Mouse (Mus musculus): Measurements from ENCODE around the gene Gucy2e.

The Gucy2e gene

DNA sequence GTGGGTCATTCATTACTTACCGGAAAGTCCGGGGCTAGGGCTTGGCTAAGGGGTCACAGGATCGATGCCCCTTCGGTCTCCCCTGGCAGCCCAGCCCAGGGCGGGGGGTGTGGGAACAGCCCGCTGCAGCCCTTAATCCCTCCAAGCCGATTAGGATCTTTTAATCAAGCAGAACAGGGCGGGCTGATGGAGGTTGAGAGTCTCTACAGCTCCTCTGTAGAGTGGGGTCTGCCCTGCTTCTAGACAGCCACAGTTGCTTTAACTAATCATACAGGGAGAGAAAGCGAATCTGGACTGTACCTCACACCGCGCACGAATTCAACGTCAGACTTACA, at the start of gene Gucy2e:
TSS of gene Gucy2e (minus strand) at position 111 of the 335 bp plus-strand sequence.
- no peak for DNase-seq

GRCm38 (mm10) chr11:69277267-69277666, 40.4 kb upstream of the Gucy2e start:
- no peak for DNase-seq

DNA sequence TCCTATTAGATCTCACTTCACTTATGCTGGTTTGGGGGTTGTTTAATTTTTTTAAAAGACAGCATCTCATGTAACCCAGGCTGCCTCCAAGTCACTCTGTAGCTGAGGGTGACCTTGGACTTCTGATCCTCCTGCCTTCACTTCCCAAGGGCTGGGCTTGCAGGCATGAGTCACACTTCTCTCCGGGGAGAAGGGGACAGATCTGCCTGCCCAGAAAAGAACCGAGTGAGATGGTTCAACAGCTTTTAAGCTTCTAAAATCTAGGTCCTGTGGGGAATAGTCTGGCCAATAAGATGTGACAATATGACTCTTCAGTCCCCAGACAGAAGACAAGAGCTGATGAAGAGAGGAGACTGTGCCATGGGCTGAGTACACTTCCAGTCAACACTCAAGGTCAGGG, 39.2 kb upstream of the Gucy2e start:
- no peak for DNase-seq

GRCm38 (mm10) chr11:69275650-69276049, 38.8 kb upstream of the Gucy2e start:
- peak; percentile 27 for DNase-seq

- DNase-seq: peak; percentile 80
Observed at GRCm38 (mm10) chr11:69272122-69272740, 35.4 kb upstream of the Gucy2e start.

- DNase-seq: peak; percentile 75
Observed at GRCm38 (mm10) chr11:69269575-69269974, 32.7 kb upstream of the Gucy2e start.

GRCm38 (mm10) chr11:69268100-69268499, 31.3 kb upstream of the Gucy2e start:
- DNase-seq: no peak

DNA sequence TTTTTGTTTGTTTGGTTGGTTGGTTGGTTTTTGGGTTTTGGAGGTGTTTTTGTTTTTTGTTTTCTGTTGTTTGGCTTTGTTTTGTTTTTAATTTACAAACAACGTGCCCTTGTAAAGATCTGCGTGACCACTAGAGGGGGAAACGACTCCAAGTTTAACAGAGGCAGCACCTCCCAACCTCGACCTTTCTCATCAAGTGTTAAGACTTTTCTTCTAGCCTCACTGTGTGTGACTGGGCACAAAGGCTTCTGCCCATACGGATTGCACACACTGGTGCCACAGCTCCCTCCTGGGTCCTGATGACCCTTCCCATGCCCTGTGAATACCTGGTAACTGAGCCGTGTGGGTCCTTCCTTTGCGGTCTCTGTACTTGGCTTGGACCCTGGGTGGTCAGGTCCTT, 30.5 kb upstream of the Gucy2e start:
- DNase-seq: peak; percentile 10

GRCm38 (mm10) chr11:69266253-69266652, 29.4 kb upstream of the Gucy2e start:
- DNase-seq: peak; percentile 85

DNA sequence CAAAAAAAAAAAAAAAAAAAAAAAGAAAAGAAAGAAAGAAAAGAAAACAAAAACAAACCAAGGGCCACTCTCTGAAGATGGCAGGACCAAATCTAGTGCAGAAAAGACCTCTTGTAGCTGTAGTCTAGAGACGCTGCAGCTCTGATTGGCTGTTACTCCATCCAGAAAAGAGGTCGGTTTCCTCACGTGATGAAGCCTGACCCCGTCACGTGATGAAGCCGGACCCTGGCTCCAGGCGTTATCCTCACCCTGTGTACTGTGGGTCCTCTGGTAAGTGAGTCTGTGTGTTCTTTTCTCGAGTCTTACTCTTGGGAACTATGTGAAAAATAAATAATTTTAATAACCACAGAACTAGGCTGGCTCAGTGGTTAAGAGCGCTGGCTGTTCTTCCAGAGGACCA, 28.6 kb upstream of the Gucy2e start:
- no peak for DNase-seq

DNA sequence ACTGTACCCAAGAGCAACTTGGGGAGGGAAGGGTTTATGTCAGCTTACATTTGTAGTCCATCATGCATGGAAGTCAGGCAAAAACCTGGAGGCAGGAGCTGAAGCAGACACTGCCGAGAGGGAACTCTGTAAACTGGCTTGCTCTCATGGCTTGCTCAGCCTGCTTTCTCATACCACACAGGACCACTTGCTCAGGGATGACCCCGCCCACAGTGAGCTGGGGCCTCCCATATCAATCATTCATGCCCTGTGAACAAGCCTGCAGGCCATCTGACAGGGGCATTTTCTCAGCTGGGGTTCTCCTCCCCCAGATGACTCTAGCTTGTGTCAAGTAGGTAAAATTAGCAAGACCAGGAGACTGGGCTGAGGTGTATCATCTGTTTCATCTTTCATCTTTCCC, 27.4 kb upstream of the Gucy2e start:
- no peak for DNase-seq

DNA sequence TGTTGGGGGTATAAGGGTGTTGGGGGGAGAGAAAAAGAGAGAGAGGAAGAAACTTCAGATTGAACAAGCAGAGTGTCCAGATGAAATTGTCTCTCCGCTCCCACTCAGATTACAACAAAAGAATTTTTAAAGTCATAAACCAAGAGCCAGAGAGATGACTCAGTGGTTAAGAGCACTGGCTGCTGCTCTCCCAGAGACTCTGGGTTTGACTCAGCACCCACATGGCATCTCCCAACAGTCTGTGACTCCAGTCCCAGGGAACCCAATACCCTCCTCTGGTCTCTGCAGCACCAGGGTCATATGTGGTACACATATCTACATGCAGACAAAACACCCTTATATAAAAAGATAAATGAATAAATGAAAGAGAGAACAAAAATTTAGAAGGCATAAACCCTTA, 23.3 kb upstream of the Gucy2e start:
- DNase-seq: no peak

- DNase-seq: peak; percentile 67
Observed at GRCm38 (mm10) chr11:69258287-69258686, 21.5 kb upstream of the Gucy2e start.

GRCm38 (mm10) chr11:69257807-69258206, 21.0 kb upstream of the Gucy2e start:
- DNase-seq: no peak

DNA sequence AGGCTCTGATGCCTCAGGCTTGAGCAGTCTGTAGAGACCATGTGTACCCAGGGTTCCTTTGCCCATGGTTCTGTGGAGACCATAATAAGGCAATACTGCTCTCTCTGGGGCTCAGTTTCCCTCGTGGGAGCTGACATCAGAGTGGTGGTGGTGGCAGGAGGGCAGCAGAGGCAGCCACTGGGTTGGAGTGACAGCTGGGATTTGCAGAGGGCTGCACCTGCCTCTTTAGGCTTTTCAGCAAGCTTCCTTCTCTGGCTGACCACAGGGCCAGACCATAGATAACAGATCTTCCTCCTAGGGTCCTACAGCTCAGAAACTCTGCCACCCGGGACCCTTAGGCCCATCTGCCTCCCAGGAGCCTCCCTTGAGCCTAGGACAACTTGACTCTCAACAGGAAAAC, 20.2 kb upstream of the Gucy2e start:
- DNase-seq: no peak

DNA sequence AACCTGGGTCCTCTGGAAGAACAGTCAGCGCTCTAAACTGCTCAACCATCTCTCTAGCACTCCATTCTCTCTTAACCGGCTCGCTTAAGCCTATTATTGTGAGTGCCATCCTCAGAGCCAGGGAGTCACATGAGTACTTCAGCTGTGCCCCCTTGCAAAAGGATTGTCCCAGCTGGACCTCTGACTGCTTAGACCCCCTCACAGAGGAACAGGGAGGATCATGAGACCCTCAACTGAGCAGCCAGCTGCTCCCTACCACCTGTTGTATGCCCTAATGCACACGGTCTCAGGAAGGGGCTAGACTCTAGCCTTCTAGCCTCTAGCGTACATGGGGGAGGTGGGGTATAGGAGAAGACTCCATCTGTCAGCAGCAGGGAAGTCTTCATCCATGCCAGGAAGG, 18.0 kb upstream of the Gucy2e start:
- DNase-seq: no peak

DNA sequence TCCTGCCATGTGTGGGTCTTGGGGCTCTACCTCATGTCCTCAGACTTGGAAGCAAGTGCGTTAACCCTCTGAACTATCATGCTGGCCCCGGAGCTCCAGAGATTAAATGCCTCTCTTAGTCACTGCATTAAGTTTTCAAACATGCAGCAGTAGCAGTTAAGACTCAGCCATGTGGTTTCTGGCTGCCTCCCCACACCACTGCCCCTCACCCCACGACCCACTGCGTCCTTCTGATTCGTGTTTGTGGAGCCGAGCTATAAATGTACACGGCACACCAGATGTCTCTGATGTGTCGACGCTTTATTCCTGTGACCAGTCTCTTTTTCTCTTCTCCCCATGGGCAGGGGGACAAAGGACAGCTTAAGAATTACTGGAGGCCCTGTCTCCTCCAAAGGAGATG, 16.3 kb upstream of the Gucy2e start:
- no peak for DNase-seq

- DNase-seq: no peak
Observed at GRCm38 (mm10) chr11:69251953-69252352, 15.1 kb upstream of the Gucy2e start.

GRCm38 (mm10) chr11:69251135-69251842, 14.5 kb upstream of the Gucy2e start:
- peak; percentile 32 for DNase-seq

DNA sequence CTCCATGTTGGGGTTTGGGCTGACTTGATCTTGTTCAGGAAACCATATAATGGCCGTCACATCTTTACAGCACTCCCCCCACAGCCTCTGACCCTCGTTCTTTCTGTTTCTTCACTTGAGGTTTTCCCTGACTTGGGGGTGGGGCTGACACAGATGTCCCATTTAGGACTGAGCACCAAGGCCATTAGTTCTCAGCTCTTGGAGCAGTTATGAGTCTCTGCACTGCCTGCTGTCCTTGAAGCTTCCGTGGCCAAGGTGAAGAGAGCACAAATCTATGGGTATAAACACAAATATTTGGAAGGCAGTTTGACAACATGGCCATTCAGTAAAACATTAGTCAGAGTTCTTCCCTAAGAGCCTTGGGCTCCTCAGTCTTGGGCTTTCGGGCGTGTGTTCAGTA, 13.3 kb upstream of the Gucy2e start:
- DNase-seq: no peak

DNA sequence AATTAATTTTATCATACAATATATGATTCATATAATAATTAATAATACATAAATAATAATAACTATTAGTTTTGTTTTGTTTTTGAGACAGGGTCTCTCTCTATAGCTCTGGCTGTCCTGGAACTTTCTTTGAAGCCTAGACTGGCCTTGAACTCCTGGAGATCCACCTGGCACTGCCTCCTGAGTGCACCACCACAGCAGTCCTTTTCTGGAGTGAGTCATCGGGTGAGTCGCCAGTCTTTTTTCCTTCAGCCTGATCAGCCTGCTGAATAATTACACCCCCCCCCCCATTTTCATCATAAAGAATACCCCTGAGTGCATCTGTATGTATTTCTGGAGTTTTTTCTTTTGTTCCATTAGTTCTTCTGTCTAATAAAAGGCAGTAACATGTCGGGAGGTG, 12.3 kb upstream of the Gucy2e start:
- no peak for DNase-seq

DNA sequence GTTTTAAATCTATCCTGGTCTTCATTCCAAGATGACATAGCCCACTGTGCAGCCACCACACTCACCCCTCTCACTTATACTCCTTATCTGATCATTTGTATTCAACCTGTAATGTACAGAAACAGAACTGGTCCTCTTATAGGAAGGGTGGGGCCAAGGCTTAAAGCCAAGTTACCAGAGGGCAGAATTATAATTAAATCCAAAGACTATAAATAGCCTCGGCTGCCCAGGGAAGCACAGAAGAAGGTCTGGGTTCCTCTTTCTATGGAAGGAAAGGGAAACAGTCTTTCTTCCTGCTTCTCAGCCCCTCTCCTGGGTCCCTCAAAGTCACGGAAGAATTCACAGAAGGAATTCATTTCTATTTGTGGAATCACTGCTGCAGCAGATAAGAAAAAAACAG, 8.8 kb upstream of the Gucy2e start:
- no peak for DNase-seq

- DNase-seq: no peak
Observed at GRCm38 (mm10) chr11:69244911-69245310, 8.1 kb upstream of the Gucy2e start.

DNA sequence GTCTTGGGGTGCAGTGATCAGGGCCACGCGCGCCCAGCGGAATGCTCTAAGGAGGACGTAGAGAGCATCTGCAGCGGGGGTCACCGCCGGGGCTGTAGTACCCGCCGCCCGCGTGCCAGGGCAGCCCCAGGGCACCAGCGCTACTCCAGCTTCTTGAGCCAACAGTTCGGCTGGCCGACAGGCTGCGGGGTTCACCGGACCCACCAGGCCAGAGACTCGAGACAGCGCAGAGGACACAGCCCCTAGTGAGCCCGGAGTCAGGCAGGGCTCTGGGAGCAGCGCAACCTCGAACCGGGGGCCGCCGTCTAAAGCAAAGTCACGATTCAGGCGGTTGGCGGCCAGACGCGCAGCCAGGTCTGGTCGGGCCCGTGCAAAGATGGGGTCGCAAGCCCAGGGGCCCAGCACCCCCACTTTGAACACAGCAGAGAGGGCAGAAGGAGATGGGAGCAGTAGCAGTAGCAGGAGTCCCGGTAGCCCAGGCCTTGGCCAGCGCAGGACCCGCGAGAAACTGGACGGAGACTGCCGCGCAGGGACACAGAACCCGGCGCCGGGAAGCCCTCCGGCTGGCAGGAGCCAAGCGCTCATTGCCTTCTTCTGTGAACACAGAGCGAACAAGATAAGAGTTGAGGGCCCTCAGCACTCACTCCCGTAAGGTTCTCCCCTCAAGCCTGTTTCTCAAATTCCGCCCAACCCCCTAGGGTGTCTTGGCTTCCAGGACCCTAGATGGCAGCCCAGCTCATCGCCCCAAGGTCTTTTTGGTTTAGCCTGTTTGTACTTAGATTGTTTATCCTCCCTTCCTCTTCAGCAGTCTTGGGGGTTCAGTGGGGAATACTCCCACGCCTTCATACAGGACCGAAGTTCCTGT, 543 bp downstream of the Gucy2e start:
- DNase-seq: no peak

Data from thymus, postnatal 25 days (tissue).